Mouse (Mus musculus): Measurements from ENCODE around the gene Ets2.
"Not testable (repeated sequence)": the region's sequence is repeated elsewhere in the genome, so short reads cannot be mapped to it uniquely, and the experiment has no call there.

Ets2 gene

DNA sequence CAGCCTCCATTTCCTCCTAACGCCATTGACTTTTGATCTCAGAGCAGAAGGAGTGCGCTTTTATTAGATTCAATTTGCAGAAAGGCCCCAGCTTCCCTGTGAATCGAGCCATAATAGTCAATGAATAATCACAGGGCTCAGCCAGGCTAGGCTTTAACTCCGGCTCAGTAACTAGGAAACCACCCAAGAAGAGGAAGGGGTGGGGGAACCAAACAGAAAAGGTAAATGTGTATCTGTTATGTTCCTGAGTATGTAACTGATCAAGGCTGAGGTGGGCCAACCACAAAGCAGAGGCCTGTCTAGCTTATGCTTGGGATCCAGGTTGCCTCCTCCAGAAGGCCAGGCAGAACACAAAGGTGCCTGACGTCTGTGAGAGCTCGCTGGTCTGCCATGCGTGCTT is 1.7 kb upstream of the Ets2 start:
- peak; percentile 78 for DNase-seq

DNA sequence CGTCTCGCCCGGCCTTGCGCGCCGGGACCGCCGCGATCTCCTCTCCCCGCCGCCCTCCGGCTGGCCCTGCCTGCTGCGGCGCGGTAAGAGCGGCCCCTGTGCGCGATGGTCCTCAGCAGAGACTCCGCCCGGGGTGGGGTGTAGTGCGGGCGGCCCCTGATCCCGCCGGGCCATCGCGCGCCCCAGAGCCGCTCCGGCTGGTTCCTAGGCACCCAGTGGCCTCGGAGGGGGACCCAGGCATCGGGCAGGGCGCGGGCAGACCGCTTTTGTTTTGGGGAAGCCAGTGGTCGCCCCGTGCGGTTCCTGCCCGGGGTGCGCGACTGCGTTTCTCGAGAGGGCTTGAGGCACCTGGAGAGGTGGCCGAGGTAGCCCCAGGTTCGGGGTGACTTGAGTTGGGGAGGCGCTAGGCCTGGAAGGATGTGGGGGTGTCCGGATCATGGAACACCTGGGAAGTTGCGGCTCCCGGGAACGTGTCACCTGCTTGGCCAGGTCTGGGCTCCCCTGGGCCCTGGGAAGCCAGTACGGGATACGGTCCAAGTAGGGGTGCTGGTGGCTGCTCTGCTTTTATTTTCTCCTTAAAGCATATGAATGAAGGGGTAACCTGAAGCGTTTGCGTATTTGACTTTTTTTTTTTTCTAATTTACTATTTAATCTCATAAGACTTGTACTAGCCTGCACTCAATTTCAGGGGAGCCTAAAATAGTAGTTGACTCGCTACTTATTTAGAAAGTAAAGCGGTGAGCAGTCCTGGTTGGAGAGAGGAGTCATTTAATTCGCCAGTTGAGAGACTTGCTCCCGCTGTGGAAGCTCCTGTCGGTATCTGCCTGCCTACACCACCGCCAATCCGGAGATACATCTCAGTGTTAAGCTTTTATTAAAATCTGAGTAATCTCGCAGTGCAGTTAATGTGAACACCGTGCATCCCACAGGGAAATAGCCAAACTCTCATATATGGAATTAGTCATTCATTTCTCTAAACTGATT is 979 bp downstream of the Ets2 start:
- DNase-seq: peak; percentile 34

DNA sequence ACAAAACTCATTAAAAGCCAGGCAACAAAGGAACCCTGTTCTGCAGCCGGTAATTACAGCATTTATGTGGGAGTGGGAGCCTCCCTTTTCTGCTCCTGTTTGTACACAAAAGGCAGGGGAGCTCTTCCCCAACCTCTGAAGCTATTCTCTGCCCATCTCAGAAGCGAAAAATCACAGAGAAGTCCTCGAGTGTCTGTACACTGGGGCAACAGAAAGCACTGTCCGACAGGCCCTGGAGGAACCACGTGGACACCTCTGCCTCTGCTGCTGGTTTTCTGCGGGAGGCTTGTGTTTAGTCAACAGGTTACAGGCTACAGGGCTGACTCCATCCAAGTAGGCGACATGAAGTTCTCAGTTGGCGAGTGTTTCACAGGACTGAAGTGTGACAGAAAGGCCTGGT is 2.1 kb downstream of the Ets2 start:
- no peak for DNase-seq

DNA sequence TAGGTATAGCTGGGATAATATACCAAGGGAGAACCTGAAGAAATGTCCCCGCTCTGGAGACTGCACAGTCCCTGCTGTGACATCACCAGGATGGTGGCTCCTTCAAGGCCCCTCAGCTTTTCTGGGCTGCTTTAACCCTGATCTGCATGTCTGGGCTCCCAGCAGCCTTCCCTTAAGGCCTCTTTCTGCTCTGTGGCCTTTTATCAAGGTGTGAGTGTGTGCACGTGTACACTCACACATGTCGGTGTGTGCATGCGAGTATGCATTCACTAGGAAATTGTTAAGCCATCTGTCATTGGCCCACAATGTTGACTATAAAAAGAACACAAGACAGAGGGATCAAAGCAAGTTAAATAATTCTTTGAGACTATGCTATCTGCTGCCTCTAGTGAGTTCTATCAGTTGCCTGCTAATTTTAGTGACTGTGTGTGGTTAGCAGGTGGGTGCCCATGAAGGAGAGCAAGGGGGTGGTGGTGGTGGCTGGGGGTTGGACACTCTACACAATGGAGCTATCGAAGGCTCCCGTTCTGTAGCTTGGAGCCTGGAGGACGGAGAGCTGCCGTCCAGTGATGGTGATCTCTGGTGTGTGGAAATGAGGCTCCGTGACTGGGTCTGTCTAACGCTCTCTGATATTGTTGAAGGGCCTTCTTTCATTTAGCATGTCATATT is 2.9 kb downstream of the Ets2 start:
- DNase-seq: no peak

DNA sequence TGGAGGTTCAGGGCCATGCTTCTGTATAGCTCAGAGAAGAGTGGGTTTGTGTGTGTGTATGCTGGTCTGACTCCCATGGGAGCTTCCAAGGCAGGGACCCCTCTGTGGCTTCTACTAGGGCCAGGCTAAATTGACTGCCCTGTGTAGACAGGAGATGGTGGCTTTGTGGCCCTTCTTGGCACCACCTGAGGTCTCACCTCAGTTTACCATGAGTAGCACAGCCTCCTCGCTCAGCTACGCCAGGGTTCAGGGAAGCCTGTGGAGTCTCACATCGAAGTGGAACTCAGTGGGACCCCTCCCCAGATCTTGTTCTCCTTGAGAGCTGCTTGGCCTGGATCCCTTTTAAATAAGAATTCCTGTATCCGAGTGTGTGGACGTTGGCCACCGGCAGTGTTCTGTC is 3.9 kb downstream of the Ets2 start:
- no peak for DNase-seq

DNA sequence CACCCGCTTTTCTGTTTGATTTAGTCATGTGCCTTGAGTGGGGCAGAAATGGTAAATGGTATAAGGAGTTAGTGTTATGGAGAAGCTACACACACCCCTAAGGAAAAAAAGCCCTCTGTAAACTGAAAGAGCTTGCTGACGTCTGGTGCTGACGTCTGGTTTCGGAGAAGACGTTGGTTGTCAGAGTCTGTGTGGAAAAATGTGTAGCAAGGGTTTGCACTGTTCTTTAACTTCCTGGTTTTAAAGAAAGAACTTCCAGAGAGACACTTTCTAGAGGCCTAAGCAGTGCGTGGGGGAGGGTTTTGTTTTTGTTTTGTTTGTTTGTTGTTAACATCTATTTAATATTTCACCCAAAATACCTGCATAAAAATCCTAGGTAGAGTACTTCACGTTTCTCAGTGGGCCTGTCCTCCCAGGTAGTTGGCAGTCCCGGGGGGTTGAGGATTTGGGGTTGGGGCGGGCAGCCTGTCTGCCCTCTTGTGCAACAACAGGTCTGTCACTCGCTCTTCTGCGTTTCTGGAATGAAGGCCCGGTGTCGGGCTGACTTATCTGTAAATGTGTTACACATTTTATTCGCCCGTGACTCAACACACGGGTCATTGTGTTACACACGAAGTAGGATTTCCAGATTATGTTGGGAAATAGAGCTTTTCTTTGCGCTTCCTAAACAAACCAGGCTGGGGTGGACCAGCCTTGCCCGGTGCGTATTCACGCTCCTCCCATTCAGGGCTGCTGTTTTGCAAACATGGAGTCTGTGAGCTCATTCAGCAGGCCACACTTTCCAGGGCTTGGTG is 6.5 kb downstream of the Ets2 start:
- DNase-seq: peak; percentile 38

DNA sequence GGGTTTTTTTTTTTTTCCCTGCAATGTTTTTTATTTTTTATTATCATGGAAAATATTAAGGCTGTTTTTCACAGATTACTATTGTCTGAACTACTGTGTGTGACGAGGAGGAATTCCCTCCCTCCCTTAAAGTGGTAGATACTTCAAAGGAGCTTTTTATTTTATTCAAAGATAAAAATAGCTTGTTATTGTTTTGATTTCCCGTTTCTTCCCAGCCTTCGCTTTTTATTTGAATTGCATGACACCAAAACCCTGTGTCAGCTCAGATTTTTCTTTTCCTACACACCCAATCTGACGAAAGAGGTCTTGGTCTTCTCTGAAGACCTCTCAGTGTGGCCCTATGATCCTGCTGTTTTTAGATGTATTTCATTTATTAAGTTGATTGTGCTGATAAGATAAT is 7.3 kb downstream of the Ets2 start:
- no peak for DNase-seq

DNA sequence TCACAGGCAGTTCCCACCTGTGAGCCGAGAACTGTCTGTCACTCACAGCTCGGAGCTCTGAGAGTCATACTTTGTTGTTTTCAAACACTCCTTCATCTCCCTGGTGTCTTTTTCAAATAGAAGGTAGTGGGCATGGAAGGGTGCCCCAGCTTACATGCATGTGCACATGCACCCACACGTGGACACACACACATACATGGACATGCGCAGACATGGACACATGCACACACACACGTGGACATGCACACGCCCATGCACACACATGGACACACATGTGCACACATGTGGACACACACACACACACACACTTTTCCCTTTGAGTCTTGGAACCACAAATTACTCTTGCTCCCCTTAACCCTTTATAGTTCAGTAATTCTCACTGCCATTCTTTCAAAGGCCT is 8.3 kb downstream of the Ets2 start:
- DNase-seq: no peak

DNA sequence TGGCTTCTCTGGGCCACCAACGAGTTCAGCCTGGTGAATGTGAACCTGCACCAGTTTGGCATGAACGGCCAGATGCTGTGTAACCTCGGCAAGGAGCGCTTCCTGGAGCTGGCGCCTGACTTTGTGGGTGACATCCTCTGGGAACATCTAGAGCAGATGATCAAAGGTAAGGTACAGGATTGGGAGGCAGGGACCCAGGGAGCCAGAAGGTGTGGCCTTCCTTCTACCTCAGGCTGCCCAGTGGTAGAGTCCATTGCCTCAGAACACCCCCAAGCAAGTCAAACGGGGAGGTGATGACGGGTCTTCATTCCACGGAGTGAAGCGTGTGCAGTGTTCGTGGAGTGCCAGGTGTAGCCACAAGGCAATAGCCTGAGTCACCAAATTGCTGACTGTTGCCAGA is 10.2 kb downstream of the Ets2 start:
- DNase-seq: no peak

DNA sequence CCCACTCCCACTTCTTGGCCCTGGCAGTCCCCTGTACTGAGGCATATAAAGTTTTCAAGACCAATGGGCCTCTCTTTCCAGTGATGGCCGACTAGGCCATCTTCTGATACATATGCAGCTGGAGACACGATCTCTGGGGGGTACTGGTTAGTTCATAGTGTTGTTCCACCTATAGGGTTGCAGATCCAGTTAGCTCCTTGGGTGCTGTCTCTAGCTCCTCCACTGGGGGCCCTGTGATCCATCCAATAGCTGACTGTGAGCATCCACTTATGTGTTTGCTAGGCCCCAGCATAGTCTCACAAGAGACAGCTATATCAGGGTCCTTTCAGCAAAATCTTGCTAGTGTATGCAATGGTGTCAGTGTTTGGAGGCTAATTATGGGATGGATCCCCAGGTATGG is 11.2 kb downstream of the Ets2 start:
- not testable (repeated sequence) for DNase-seq

DNA sequence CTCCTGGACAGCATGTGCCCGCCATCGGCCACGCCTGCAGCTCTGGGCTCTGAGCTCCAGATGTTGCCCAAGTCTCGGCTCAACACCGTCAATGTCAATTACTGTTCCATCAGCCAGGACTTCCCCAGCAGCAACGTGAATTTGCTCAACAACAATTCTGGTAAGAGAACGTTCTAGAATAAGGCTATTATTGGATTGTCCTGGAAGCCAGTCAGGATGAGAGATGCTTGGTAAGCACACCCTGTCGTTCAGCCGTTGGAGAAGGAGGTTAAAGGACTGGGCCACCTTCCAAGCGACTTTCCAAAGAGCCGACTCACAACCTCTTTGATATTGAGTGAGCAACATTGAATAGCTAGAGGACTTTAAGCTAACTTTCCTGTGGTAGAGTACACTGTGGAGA is 13.2 kb downstream of the Ets2 start:
- DNase-seq: no peak

DNA sequence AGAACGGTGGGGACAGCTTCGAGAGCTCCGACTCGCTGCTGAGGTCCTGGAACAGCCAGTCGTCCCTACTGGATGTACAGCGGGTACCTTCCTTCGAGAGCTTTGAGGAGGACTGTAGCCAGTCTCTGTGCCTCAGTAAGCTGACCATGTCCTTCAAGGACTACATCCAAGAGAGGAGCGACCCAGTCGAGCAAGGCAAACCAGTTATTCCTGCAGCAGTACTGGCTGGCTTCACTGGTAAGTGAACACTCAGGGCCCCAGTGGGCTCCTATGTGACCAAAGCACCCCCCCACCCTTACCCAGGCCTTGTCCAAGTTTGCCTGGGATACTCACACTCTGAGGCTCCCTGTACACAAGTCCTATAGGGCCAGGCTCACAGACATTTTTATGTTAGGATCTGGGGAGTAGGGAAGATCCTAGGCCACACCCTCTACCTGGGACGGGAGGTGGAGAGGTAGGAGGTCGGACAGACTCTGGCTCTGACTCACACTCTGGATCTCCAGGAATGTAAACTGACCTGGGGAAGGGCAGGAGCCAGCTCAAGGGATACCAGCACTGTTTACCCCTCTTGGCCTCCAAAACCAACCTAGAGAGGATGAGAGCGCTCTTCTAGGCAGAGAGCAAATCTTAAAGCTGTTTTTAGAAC is 14.3 kb downstream of the Ets2 start:
- no peak for DNase-seq

DNA sequence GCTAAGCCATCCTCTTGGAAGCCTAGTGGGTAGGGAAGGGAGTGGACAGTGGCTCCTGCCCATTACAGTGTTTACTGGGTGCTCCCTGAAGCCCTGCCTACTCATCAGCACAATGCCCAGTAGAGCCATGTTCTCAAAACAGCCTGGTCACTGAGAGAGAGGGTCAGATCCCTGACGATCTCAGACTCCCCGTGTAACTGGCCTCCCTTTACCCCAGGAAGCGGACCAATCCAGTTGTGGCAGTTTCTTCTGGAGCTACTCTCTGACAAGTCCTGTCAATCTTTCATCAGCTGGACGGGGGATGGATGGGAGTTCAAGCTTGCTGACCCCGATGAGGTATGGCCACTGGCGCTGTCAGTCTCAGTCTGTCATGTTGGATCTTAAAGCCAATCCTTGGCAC is 15.8 kb downstream of the Ets2 start:
- no peak for DNase-seq

DNA sequence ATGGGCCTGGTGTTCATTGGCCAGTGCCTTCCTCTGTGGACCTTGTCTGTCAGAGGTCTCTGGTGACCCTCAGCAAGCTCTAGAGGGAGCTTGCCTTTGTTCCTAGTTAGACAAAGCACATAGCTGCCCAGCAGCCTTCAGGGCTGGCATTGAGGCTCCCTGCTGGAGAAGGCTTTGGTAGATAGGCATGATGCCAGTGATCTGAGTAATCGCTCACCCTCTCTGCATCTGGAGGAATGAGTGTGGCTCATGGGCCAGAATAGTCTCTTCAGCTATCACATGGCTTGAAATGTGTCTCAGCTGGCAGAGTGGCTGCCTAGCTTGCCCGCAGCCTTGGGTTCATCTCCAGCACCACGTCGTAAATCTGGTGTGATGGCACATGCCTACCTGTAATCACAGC is 16.2 kb downstream of the Ets2 start:
- no peak for DNase-seq

DNA sequence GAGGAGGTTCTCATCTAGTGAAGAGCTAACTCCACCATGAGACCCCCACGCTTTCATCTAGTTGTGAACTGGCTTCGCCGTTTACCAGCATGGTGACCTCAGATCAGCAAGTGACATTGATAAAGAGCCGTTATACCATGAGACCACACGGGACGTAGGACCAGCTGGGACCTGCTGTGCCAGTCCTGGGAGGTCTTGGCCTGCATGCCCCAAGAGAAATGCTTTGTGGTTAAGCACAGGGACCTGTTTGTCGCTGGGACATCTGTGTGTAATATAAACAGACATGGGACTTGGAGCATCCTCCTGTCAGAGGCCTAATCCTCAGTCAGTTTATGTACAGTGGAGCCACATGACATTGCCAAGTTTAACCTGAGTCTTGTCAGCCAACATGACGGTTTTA is 18.7 kb downstream of the Ets2 start:
- no peak for DNase-seq

DNA sequence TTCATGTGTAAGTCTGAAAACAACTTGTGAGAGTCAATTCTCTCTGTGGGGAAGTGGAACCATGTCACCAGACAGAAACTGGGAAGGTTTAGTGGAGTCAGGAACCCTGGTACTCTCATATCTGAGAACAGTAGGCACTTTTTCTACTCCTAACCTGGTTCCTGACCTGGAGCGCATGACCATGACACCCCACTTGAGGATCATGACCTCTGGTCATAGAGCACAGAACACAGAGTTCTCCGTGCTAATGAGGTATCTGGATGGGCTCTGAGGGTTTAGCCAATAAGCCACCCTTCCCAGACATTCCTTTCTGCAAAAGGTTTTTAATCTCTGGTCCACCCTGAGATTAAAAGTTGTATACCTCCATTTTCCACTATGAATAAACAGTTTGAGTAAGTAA is 22.4 kb downstream of the Ets2 start:
- no peak for DNase-seq

DNA sequence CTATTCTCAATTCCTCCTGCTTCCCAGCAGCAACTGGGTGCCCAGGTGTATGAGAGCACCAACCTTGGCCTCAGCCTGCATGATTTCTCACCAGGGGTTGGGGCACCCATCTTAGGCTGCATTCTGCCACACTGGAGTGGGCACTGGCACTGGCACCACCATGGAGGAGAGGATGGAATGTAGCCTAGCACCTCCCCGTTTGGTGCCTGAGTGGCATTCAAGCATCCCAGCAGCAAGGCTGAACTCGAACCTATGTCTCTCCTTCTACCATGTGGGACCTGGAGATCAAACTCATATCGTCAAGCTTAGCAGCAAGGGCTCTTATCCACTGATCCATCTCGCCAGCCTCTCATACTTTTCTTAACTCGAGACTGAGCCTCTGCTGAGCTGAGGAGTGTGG is 22.9 kb downstream of the Ets2 start:
- DNase-seq: no peak

DNA sequence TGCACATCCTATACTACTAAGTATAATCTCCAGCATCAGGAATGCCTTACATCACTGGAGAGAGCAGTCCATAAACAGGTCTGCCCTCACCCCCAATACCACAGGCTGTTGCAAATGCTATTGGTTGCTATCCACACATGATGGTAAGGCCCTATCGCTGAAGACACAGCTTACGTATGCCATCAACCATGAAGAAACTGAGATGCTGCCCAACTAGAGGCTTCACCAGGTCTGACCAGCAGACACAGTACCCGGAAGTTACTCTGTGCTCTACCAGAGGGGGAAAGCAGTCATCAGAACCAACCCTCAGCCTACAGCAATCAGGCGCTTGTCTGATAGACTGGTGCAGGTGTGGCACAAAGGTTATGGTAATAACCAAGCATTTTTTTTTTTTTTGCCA is 24.9 kb downstream of the Ets2 start:
- DNase-seq: no peak

DNA sequence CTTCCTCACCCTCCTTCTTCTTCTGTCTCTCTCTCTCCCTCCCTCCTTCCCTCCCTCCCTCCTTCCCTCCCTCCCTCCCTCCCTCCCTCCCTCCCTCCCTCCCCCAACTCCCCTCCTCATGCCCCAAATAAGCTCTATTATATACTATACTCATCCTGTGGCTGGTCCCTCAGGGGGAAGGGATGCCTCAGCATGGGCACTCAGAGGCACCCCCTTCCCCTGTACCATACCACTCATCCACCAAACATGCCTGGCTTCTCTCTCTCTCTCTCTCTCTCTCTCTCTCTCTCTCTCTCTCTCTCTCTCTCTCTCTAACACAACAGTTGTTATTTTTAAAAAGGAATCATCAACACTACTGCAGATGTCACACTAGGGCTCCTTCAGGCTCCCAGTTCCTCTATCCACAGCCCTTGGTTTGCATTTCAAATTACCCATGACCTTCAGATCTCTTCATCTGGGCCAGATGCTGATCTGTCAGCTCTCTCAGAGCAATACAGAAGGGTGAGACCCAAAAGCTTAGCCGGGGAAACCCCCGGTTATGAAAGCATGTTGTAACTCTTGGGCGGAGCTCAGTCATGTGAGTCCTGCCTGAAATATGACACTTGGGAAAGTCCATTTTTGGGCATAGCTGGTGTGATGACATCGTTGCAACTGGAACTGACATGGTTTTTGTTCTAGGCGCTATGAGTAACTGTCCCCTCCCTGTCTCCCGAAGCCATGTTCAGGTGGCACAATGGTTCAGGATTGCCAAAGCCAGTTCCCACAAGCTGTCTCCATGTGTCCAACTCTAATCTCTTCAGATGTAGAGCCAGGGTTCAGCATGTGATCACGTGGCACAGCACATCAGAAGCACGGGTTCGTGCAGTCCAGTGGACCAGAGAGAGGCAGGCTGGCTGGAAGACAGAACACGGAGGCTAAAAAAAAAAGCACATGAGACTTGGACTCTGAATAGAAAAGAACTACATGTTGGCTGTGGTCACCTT is 26.9 kb downstream of the Ets2 start:
- peak; percentile 30 for DNase-seq

DNA sequence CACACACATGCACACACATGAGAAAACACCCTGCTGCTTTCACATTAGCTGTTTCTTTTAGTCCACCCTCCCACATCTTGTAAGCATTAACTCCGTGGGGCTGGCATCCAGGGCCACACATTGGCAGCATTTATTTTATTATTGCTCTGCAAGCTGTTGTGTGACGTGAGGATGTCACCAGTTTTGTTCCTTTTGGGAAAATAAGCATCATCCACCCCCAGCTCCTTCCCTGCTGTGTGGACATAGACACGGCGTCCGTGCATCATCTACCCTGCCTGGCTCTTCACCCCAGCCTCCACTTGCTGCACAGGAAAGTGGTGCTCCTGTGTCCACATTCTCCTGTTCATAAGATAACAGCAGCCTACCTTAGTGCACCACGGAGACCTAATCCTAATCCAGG is 27.9 kb downstream of the Ets2 start:
- DNase-seq: no peak

DNA sequence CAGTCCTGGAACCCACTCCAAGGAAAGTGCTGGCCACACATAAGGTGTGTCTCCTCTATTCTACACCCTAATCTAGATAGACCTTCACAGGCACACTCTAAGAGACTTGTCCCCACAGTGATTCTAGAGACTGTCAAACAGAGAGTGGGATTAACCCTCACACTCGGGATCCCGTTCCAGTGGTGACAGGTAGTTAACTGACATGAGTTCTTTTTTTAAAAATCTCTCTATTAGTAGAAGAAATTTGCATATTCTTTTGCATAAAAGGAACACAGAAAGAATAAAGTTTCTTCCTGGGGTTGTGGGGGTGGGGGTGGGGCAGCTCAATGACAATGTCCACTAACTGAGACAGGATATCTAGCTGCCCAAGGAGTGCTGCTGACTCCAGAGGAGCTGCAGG is 32.9 kb downstream of the Ets2 start:
- DNase-seq: no peak

DNA sequence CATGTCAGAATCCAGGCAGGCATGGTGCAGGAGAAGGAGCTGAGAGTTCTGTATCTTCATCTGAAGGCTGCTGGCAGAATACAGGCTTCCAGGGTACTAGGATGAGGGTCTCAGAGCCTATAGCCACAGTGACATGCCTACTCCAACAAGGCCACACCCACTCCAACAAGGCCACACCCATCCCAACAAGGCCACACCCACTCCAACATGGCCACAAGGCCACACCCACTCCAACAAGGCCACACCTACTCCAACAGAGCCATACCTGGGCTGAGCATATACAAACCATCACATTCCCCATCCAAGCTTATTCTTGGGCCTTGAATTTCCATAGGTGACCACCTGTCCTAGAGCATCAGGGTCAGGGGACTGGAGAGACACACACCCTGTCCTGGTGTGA is 34.2 kb downstream of the Ets2 start:
- DNase-seq: no peak
